Mouse (Mus musculus): ENCODE results near the gene Spata13.

Gene Spata13

DNA sequence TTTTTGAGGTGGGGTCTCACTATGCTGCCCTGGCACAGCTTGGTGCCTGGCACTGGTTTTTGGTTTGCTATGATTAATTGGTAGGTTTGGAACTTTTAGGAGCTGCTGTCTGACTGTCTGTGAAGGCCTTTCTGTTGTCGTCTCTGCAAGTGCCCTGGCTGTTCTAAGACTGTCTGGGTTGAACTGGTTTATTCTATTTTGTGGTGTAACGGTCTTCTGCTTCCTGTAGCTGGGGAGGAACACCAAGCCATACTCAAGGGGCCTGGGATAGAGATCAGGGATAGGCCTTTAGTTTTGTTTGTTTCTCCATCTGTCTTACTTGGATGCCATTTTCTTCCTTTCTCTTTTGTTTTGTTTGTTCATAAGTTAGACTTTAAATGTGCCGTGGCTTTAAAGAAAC lies 88.1 kb downstream of the Spata13 start:
- no peak for DNase-seq

DNA sequence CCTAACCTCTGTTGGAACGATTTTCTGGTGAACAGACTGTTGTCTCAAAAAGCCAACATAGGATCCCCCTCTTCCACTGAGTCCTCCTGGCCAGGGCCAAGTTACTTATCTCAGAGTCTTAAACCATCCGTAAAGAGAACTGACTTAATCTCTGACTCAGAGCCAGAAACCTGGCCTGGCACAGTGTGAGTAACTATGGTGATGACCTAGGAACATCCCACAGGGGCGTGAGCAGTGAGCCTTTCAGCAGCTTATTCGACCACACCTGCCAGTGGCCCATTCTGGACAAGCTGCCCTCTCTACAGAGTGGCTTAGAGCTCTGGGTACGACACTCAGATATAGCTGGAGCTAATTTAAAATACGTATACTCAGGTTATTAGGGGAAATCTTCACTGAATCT lies 92.3 kb downstream of the Spata13 start:
- no peak for DNase-seq

DNA sequence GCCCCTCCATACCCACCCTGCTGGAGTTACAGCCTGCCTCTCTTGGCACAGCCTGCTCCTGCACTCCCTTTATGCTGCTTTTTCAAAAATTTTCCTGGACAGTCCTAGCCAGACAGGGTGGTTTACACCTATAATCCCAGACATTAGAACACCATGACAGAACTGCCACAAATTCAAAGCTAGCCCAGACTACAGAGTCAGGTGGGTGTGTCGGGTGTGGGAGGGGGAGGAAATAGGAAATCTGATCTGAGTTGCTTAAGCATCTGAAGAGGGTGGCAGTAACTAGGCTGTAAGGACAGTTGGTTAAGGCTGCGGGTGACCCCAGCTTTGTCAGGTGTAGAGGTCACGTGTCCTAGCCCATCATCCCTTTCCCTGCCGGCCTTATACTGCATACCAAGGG lies 93.3 kb downstream of the Spata13 start:
- DNase-seq, result no peak

DNA sequence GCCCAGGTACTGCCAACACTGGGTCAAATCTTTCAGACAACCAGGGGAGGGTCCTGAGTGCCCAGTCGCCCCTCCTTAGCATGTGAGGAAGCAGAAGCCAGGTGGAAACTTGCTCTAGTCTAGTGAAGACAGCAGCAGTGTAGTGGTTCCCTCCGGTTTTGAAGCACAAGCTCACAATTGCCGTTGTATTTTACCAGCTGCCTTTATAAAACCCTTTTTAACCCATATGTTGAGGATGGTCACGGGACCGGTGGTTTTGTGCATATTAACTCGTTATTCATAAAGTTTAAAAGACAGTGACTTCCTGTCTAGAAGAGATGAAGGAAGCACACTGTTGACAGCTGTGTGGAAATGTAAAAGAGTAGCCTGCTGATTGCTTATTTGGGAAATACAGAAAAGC lies 98.3 kb downstream of the Spata13 start:
- peak in 1 of 2 experiments; percentile 41 for DNase-seq

DNA sequence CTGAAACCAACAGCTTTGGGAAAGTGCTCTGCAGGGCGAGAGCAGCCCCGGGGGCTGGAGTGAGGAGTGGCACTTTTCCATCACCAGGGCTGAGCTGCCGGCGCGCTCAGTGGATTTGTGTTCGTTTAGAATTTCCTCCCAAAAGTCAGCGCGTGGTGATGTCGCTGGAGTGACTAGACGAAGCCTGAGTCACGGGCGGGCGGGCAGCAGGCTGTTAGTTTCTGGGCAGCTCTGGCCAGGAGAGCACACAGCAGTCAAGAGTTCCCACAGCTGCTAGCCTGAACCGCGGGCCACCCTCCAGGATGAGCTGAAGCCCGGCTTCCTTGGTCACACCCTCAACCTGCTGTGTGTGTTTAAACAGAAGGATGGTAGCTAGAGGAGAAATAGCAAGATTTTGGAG lies 99.0 kb downstream of the Spata13 start:
- peak in 1 of 2 experiments; percentile 48 for DNase-seq

DNA sequence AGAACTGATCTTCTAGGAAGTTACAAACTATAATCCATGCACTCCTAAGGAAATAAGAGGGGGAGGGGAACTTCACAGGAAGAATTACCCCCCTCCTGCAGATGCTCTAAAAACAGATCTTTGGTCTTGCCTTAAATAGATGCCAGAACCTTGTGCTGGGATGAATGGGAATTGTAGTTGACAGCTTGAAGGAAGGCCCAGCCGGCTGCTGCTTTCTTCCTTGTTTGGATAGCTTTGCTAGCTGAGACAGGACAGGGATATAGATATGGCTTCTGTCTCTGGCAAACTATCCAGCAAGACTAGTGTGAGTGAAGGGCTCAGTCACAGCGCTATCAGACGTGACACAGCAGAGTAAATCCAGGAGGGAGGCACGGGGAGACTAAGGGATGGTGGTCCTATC lies 99.9 kb downstream of the Spata13 start:
- DNase-seq, result no peak

DNA sequence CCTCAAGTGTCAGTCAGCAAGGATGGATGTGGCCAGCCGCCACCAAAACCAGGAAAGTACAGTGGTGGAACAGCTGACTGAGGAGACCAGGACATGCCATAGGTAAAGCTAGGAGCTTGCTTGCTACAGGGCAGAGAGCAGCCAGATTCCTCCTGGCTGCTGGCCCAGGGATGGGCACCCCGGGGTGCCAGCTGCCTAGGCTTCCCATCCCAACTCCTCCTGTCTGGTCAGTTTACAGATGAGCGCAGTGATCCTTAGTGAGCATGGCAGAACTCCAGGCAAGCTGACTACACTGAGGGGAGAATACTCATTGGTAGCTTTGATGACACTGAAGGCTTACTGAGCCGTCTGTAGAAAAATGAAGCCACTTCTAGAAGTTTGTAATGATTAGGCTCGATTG lies 101.4 kb downstream of the Spata13 start:
- no peak for DNase-seq

DNA sequence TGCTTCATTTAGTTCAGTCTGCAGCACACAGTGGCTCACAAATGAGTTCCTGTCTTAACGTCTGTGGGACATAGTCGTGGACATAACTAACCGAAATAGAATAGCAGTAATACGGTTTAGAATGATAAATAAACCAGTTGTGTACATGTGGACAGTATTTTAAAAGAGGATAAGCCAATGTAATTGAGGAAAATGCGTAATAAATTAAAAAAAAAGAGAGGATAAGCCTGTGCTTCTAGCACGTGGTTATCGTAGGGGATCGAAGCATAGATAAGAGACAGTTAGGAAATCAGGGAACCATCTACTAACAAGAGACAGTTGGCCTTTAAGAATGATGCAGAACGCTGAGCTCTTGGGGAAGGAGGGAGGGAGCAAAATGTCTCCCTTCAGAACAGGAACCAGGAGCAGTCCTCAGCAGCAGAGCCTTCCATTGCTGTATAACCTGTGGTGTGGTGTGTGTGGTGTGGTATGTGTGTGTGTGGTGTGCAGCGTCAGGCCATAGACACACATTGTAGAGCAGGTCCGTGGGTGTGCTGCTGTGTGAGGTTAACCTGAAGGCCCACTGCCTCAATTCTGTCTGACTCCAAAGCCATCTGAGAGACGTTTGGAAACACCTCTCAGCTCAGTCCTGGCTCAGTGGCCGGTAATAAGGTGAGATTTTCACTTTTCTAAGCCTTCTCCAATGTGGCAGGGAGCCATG lies 102.2 kb downstream of the Spata13 start:
- DNase-seq, result no peak

DNA sequence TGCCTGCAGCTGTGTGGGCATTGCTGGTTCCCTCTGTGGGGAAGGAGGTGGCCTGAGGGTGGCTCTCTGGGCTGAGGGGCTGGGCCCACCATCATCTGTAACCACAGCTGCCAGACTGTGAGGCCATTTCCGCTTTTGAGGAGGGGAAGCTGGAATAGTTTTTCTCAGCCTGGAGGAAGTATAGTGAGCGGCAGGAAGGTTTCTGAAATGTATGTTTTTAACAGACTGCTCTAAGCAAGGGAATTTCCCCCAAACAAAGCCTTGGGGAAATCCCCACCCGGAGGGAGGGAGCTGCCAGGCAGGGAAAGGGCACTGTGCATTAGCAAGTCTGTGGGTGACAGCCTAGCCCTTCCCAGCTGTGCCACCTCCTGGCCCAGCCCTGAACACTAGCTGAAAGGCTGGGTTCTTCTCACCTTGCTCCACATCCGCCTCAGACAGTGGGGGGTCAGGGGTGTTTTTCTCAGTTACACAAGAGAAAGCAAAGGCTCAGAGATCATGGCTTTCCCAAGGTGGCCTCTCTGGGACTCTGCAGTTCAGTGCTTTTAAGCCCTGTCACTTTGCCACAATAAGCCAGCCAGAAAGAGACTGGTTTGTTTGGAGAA lies 102.9 kb downstream of the Spata13 start:
- DNase-seq, result peak; percentile 76 to 86

DNA sequence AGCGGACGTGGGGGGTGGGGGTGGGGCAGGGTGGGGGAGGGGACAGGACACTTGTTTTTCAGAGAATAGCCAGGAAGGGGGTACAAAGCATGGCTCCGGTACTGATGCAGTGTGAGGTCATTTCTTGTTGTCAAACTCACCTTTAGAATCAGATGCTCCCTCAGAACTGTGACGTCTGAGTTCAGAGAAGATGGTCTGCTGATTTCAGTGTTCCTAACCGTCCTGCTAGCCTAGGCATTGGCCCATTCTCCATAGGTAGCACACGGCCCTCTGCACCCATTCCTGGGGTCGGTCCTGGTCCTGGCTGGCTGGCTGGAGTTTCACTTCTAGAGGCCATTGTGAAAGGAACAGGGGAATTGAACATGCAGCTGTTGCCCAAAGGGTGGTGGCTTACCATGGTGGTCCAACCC lies 103.4 kb downstream of the Spata13 start:
- no peak for DNase-seq

DNA sequence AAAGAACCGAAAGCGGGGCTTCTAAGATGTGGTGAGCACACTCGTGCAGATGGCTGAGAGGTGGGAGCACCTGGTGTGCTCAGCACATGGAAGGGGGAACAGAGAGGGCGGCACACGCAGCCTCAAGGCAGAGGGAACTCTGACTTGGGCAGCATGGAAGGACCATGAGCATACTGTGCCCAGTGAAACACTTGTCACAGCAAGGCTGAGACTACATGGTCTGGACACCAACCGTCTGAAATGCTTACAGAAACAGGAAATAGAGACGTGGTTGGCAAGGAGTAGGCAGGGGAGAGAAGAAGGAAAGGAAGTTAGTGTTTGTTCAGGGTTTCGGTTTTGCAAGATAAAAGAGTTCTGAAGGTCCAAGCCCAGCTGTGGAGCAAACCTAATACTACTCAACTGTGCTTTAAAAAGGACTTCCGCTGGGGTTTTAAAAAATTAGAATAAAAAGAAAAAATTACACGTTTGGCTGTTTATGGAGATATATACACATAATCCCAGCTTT lies 104.7 kb downstream of the Spata13 start:
- DNase-seq, result peak; percentile 56 to 63

DNA sequence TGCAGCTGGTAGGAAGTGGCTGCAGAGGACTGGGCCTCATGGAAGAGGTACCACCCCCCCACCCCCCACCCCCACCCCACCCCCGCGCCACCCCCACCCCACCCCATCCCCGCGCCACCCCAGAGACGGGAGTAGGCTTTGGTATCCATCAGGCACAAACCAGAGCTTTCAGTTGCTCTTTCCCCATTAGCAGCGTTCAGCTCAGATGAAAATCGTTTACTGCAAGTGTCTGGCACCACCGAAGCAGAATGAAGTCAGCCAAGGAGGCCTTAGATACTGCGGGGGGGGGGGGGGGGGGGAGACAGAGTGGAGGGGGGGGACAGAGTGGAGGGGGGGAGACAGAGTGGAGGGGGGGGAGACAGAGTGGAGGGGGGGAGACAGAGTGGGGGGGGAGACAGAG lies 105.4 kb downstream of the Spata13 start:
- DNase-seq, result no peak

DNA sequence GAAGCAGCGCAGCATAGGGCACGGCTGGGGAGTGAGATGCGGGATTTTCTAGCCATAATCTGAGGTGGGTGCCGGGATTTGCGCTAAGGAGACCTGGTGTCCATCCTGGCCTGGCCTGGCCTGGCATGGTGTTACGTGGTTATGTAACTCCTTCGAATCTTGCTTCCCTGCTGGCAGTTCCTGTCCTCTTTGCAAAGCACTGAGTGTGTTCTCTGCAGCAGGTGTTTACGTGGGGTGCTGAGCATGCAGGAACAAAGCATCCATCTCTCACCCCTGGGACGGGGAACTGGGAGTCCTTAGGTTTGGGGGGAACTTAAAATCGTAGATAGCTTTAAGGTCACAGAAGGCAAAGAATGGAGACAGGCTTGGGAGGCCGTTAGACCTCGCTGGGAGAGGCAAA lies 105.8 kb downstream of the Spata13 start:
- peak in 1 of 2 experiments; percentile 44 for DNase-seq

DNA sequence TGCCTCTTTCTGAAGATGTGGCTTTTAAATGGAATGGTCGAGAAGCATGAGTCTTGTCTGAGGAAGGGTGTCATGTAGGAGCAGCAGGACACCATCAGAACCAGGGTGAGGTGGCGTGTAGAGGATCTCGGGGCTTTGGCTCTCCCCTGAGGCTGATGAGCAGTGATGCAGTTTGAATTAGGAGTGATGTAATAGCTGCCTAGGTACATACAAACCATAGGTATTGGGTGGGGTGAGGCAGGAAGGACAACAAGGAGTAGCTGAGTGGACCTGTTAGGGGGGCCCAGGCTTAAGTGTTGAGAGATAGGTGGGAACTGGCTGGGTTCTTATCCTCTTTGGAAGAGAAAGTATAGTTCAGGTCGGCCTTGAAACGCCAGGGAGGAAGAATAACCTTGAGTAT lies 106.7 kb downstream of the Spata13 start:
- no peak for DNase-seq

DNA sequence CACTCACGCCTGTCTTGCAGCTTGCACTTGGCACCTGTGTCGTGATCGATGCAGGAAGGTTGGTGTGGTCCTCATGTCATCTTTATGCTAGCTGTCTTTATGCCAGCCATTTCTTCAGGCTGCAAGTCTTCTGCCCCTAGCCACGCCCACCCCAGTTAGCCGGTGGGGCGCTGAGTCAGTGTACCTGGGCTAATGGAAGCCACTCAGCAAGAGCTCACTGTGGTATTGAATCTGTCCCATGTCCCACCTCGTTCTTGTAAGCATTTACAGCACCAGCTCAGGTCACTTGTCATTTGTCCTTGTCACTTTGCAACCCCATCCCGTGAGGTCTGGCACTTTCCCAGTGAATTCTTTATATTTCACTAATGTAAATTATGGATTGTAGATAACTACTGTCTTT lies 107.2 kb downstream of the Spata13 start:
- no peak for DNase-seq

DNA sequence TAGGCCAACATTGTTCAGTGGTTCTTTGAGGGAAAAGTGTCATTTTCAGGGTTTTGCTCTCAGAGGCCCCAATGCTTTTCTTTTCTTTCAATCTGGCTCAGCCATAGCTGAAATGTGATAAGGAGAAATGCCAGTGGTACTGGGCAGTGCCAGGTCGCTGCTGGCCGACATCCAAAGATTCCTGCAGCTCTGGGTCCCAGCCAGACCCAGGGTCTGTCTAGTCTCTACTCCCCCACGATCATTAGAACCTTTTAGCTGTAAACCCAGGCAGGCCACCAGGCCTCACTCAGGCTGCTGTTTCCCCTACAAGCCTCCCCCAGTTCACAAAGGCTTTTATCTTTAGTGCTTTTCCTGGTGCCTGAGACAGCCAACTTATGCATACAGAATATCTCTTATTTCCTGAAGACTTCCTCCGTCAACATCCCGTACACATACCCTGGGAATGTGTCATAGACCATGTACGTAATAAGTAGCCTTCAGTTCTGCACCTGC lies 107.7 kb downstream of the Spata13 start:
- DNase-seq, result no peak

DNA sequence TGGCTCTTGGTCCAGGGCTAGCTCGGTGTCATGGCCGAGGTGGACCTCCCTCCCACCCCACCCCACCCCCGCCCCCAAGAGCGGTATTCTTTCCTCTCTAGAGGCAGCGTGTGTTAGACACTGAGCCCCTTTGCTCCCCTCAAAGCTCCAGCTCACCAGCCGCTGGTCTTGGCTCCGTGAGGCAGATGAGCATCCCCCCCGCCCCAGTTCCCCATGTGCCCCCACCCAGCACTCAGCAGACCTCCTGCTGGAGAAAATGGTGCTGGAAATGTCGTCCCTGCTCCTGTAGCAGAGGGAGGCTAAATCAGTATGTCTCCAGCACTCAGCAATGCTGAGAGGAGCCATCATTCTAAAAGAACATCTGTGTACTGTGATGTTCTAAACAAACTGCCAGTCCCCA lies 109.9 kb downstream of the Spata13 start:
- no peak for DNase-seq

DNA sequence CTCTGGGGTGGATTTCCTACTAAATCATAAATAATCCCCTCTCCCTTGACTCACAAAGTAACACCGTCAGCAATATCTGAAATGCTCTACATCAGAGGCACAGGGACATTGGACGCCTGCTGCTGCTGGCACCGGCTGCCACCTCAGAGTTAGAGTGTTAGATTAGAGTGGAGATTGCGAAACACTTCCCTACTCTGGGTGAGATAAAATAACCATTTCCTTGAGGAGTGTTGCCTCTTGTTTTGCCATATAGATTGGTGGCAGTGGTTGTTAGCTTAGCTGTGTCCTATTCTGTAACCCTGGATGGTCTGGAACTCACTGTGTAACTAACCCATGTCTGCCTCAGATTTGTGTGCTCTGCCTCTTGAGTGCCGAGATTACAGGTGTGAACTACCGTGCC lies 111.4 kb downstream of the Spata13 start:
- DNase-seq, result no peak

DNA sequence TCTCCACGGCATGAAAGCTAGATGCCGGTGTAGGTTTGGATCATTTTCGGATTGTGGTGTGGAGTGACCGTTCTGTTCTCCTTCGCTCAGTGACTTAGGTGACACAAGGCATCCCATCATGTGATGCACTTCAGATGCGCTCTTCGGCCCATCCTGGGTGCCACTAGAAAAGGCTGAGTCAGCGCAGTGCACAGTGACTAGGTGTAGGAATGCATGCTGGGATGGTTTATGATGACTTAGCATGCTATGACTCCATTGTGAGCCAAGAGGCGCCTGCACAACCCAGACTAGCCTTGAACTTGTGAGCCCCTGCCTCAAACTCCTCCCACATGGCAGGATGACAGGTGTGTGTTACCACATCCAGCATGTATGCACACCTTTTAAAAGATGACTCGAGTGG lies 112.3 kb downstream of the Spata13 start:
- DNase-seq, result no peak

DNA sequence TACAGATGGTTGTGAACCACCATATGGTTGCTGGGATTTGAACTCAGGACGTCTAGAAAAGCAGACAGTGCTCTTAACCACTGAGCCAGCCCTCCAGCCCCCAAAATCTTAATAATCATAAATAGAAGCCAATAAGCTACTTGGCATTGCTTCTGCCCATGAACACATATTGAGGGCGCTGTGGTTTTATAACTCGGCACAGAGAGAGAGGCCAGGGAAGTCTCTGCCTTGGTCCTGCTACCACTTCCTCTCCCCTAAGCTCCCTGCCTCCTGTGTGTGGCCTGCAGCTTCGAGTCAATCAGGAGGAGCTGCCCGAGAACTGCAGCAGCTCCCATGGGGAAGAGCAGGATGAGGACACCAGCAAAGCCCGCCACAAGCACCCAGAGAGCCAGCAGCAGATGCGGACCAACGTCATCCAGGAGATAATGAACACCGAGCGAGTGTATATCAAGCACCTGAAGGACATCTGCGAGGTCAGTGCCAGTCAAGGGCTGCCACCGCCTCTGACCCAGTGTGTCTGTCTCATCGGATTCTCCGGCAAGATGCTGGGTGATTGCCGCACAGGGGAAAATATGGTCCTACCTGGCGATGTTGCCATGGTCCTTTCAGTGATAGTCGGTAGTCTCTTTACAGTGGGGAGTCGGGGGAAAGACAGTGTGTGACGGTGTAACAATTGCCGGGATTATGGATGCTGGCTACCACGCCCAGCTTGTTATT lies 113.5 kb downstream of the Spata13 start:
- DNase-seq, result no peak

DNA sequence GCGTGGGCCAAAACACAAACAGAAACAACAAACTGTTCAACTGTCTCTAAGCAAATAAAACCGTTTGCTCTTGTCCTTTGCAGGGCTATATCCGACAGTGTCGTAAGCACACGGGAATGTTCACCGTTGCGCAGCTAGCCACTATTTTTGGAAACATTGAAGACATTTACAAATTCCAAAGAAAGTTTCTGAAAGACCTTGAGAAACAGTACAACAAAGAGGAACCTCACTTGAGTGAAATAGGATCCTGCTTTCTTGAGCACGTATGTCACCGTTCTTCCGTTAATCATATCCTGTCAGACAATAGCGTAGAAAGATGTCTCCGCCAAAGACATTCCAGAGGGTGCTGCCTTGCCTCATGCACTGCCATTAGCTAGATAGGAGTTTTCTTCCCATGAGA lies 116.1 kb downstream of the Spata13 start:
- DNase-seq, result no peak

DNA sequence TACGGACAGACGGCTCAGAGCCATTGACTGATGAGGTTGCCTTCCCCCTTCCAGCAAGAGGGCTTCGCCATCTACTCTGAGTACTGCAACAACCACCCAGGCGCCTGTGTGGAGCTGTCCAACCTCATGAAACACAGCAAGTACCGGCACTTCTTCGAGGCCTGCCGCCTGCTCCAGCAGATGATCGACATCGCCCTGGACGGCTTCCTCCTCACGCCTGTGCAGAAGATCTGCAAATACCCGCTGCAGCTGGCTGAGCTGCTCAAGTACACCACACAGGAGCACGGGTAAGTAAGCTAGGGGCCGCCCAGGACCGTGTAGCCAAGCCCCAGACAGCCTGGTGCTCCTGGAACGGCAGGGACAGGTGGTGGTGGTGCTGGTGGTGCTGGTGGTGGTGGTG lies 117.8 kb downstream of the Spata13 start:
- DNase-seq, result no peak

DNA sequence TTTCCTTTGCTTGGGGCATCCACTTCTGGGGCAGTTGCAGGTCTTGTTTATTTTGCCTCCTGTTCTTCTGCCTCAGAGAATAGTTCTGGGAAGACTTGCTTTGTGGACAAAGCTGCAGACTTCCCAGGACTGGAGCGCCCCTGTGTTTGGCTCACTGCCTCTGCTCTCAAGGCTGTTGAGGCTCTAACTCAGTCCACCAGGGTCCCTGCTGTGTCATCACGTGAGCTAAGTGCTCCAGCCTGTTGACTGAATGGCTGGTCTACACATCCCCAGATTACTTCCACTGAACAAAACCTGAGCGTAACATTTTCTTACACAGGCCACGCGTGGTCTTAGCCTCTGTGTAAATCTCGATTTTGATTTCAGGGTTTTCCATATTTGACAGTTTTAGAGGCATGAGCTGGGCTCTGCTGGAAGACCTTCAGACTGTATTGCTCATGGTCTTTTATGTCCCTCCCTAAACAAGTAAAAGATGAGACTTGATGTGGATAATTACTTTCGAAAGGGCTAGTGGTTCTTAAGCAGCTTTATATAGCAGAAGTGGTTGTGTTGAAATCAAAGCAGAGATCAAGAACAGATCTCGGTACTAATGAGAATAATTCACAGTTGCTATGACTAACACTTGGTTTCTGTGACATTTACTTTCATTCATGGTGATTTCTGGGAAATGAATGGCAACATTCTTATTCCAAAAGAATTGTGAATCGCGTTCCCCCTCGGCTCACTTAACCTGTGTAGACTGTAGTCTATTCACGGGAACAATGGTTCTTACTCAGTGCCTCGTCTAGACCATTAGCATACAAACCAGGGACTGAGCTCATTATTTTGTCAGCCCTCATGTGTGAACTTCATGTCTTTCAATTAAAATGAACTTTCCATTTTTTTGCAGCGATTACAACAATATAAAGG lies 119.3 kb downstream of the Spata13 start:
- DNase-seq, result no peak
